Mouse (Mus musculus): ENCODE results near the gene Eed.

Gene Eed

GRCm38 (mm10) chr7:89912356-89912755 is 68.4 kb downstream of the Eed start:
- intact Hi-C loops (cut with DNase I) = no loop called here

- intact Hi-C loops (cut with DNase I) = loop anchor here (5.0 kb wide), 1 partner anchor 412 kb away; no protein-coding TSS in a partner anchor
Measured at GRCm38 (mm10) chr7:89909711-89910110, 71.1 kb downstream of the Eed start.

- intact Hi-C loops (cut with DNase I) = loop anchor here (5.0 kb wide), 1 partner anchor 412 kb away; no protein-coding TSS in a partner anchor
Measured at GRCm38 (mm10) chr7:89908899-89909621, 71.7 kb downstream of the Eed start.

- intact Hi-C loops (cut with DNase I) = loop anchor here (5.0 kb wide), 1 partner anchor 411 kb away; no protein-coding TSS in a partner anchor
Measured at GRCm38 (mm10) chr7:89908421-89908820, 72.4 kb downstream of the Eed start.

DNA sequence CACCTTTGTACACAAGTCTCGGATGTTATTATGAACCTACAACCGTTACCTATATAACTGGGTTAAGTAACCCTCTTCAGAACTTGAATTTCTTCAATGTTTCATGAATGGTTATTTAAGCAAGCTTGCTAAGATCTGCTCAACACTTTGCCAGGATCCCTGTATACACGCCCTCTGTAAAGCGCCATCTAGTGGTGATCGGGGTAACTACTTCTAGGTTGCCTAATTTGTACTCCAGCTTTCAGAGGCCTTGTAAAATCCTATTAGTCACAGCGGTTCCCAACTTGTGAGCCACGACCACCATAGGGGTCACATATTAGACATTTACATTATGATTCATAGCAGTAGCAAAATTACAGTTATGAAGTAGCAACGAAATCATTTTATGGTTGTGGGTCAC is 72.8 kb downstream of the Eed start:
- intact Hi-C loops (cut with DNase I) = loop anchor here (5.0 kb wide), 1 partner anchor 411 kb away; no protein-coding TSS in a partner anchor

Data from adrenal gland (tissue).